Mouse (Mus musculus) adrenal gland, postnatal 36 days (tissue): Measurements from ENCODE around the gene Gpr182. TPM values are rescaled to one million over a fixed set of nuclear protein-coding genes. Genes with fewer than 3 reads are reported as not detected.
A peak's percentile ranks its signal among the peaks of the same experiment; 100 is the strongest.

Experiments
- DNase-seq, 2 experiments: peaks; one replicate each; pipeline ENCODE4 v3.0.0; 2021; ENCODE audit warnings: mixed read lengths in 1 of 2
- total RNA-seq, 2 experiments: library from RNA; stranded (reverse); gene quantifications; 2 replicates each; pipeline ENCODE4 v1.2.3; 2021

The Gpr182 gene
- total RNA-seq, 2 experiments from 2014 or later = 7.3 to 10.9 TPM

GRCm38 (mm10) chr10:127739083-127739660, 12.4 kb downstream of the Gpr182 start, which contains the start of gene Zbtb39:
TSS of gene Zbtb39 (plus strand) at chr10:127739538.
- DNase-seq = peak; percentile 89 to 94

- peak; percentile 41 to 68 for DNase-seq
These were observed 13.2 kb downstream of the Gpr182 start for GRCm38 (mm10) chr10:127738151-127738882.

GRCm38 (mm10) chr10:127737552-127737951, 14.0 kb downstream of the Gpr182 start:
- DNase-seq = no peak

- DNase-seq = no peak
These were observed 14.6 kb downstream of the Gpr182 start for GRCm38 (mm10) chr10:127736916-127737315.

- no peak for DNase-seq
These were observed 15.3 kb downstream of the Gpr182 start for GRCm38 (mm10) chr10:127736266-127736665.

- peak; percentile 32 to 51 for DNase-seq
These were observed 17.1 kb downstream of the Gpr182 start for GRCm38 (mm10) chr10:127734434-127734833.

GRCm38 (mm10) chr10:127731397-127731796, 20.1 kb downstream of the Gpr182 start:
- no peak for DNase-seq

GRCm38 (mm10) chr10:127730933-127731310, 20.6 kb downstream of the Gpr182 start:
- no peak for DNase-seq

GRCm38 (mm10) chr10:127730285-127730932, 21.1 kb downstream of the Gpr182 start:
- no peak for DNase-seq

- no peak for DNase-seq
These were observed 23.1 kb downstream of the Gpr182 start for GRCm38 (mm10) chr10:127728437-127728836.

GRCm38 (mm10) chr10:127725136-127725535, 26.4 kb downstream of the Gpr182 start:
- DNase-seq = no peak

- DNase-seq = no peak
These were observed 27.4 kb downstream of the Gpr182 start, which contains the start of gene Tac2 for GRCm38 (mm10) chr10:127724178-127724577. TSS of gene Tac2 (plus strand) at chr10:127724478.

- DNase-seq = no peak
These were observed 29.7 kb downstream of the Gpr182 start for GRCm38 (mm10) chr10:127721671-127722418.

- DNase-seq = no peak
These were observed 38.8 kb downstream of the Gpr182 start for GRCm38 (mm10) chr10:127712736-127713135.

- no peak for DNase-seq
These were observed 41.2 kb downstream of the Gpr182 start for GRCm38 (mm10) chr10:127710331-127710730.

GRCm38 (mm10) chr10:127708850-127709370, 42.6 kb downstream of the Gpr182 start:
- peak in 1 of 2 experiments; percentile 10 for DNase-seq

GRCm38 (mm10) chr10:127707721-127708120, 43.8 kb downstream of the Gpr182 start:
- DNase-seq = peak; percentile 87 to 88

- DNase-seq = no peak
These were observed 45.7 kb downstream of the Gpr182 start for GRCm38 (mm10) chr10:127705783-127706182.

- no peak for DNase-seq
These were observed 46.7 kb downstream of the Gpr182 start, which contains the start of gene Myo1a for GRCm38 (mm10) chr10:127704766-127705220. TSS of gene Myo1a (plus strand) at chr10:127705170.

GRCm38 (mm10) chr10:127704293-127704692, 47.2 kb downstream of the Gpr182 start:
- no peak for DNase-seq

- no peak for DNase-seq
These were observed 48.2 kb downstream of the Gpr182 start for GRCm38 (mm10) chr10:127703299-127703698.

- peak; percentile 78 to 83 for DNase-seq
These were observed 52.6 kb downstream of the Gpr182 start for GRCm38 (mm10) chr10:127698966-127699365.
